Mouse (Mus musculus) mature B cell (primary cell): Measurements from ENCODE around the gene Fry.

Source experiments
- in situ Hi-C: fragments of 300-500 bp; cut with MboI; formaldehyde crosslinking; loops from 2 replicates; pipeline ENCODE4 v1.14.3; 2019

The Fry gene

GRCm38 (mm10) chr5:150223546-150224239, 105.2 kb downstream of the Fry start:
- in situ Hi-C loops, result no loop called here

DNA sequence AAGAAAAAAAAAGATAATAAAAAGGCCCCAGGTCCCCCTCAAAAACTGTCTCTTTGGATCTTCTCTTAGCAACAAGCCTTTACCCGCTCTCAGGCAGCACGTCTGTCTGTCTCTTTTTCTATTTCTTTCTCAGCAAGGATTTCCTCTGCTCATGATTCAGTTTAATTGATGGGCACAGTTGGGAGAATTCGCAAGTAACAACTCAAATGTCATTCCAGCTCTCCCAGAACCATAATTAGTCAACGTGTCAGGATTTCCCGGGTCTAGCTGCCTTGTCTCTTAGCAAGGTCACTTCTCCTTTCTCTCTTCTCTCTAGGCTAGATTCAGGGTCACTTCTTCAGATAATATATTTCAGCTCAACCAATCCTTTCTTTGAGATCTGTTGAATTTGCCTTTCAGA, 110.6 kb downstream of the Fry start:
- in situ Hi-C loops, result no loop called here

DNA sequence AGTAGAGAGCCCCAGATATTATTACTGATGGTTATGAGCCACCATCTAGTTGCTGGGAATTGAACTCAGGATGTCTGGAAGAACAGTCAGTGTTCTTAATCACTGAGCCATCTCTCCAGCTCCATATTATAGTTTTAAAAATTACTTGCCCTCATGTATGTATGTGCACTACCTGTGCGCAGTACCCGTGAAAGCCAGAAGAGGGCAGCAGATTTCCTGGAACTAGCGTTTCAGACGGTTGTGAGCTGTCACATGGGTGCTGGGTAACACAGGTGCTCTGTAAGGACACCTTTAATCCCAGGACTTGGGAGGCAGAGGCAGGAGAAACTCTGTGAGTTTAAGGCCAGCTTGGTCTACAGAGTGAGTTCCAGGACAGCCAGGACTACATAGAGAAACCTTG, 111.3 kb downstream of the Fry start:
- in situ Hi-C loops, result no loop called here

GRCm38 (mm10) chr5:150232159-150233150, 114.0 kb downstream of the Fry start:
- in situ Hi-C loops, result no loop called here

GRCm38 (mm10) chr5:150233154-150233886, 114.9 kb downstream of the Fry start:
- in situ Hi-C loops, result no loop called here

DNA sequence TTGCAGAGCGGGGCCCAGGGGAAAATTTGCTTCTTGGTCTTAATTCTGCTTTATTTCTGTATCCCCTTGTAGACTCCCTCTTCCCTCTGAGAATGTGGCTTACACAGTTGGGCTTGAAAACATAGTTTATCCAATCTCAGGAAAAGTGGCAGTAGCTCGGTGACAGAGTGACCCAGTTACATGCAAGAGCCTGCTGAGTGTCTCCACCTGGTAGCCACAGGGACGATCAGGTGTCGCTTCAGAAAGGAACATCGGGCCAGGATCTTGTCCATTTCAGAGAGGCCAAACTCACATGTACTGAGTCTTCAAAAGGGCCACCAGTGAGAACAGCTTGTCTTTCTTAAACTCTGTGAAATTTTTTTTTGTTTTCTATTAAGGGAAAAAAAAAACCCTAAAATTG, 117.5 kb downstream of the Fry start:
- in situ Hi-C loops, result no loop called here

DNA sequence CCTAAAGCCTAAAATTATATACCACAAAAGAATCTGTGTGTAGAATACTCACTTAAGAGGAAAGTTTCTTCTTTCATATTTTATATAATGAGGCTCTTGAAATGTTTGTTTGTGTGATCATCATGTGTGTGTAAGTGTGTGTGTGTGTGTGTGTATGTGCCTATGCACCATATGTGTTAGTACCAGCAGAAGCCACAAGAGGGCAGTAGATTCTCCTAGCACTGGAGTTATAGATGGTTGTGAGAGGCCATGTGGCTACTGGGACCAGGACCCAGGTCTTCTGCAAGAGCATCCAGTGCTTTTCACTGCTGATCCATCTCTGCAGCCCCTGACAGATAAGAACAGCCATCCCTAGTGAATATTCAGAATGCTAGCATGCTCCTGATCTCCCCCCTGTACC, 118.2 kb downstream of the Fry start:
- in situ Hi-C loops, result no loop called here

- in situ Hi-C loops, result no loop called here
These were observed 123.2 kb downstream of the Fry start for GRCm38 (mm10) chr5:150241638-150242037.

- in situ Hi-C loops, result no loop called here
These were observed 128.3 kb downstream of the Fry start for GRCm38 (mm10) chr5:150246737-150247136.

GRCm38 (mm10) chr5:150257764-150258163, 139.3 kb downstream of the Fry start:
- in situ Hi-C loops, result no loop called here

- in situ Hi-C loops, result no loop called here
These were observed 141.0 kb downstream of the Fry start for GRCm38 (mm10) chr5:150259191-150260053.

GRCm38 (mm10) chr5:150260054-150260386, 141.6 kb downstream of the Fry start:
- in situ Hi-C loops, result no loop called here

DNA sequence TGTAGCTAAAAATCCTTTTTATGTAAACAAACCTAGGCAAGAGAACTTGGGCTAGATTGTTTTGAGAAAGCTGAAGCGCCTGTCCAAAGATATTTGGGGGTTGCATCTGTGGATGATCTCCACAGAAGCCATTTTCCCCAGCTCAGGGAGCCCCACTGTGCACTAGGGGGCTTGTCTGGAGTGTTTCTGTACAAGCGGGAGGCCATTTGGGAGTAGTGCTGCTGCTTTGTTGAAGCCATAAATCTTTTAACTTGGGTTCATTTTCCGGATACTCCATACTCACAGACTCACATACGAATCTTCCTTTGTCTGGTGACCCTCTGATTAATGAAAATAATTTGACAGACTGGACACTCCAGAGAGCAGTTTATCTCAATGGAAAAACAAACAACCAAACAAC, 142.9 kb downstream of the Fry start:
- in situ Hi-C loops, result no loop called here

DNA sequence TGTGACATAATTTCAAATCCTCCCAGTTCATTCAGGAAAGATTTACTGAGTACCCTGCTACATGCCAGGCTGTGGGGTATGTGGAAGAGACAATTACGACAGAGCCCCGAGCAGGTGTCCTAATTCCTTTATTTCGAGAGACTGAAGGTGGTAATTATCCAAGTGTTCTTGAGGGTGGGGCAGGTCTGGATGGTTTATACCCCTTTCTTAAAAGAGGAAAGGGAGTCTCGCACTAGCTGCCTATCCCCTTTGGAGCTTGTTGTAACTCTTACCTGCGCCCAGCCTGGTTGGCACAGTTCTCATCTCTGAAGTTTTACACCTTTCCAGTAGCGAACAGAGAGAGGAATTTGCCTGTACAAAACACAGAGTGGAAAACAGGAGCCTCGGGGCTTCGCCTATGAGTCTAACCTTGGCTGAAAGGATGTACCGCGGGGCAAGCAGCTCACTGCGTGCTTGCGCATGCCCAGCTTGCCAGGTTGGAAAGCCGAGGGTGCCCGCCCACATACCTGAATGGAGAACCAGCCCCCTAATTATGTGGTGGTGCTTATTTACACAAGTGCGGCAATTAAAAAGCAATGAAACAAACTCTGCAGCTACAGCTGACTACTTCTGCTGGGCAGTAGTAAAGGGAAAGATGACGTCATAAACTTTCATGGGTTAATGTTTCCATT, 143.7 kb downstream of the Fry start:
- in situ Hi-C loops, result no loop called here

DNA sequence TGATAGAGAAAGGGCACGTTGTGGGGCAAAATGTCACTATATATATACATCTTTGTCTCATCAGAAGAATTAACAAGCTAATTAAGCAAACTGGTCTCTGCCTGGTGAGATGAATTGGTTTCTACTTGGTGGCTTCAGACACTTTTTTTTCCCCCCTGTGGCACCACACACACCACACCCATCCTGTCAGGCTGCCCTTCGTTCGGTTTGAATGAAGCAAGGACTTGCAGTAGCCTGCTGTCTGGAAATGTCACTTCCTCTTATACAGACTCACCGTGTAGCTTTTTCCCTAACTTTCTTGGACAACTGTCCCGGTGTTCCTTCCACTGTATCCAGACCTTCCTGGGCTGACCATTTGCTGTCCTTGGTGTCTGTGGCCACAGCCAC, 144.3 kb downstream of the Fry start:
- in situ Hi-C loops, result no loop called here

DNA sequence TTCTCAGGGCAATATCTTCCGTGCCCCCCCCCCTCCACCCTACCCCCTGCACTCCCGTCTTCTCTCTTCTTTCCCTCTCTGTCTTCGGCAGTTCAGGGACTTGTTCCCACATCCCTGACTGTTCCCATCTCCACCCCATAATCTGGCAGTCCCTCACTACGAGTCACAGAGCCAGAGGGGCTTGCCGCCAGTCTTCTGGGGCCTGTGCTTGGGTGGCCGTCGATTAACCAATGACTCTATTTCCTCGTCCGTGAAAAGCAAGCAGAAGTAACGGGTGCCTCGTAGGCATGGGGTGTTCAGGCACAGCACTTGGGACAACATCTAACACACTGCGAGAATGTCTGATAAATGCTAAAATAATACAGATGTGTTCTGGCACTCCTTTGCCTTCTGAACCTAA, 144.7 kb downstream of the Fry start:
- in situ Hi-C loops, result no loop called here

DNA sequence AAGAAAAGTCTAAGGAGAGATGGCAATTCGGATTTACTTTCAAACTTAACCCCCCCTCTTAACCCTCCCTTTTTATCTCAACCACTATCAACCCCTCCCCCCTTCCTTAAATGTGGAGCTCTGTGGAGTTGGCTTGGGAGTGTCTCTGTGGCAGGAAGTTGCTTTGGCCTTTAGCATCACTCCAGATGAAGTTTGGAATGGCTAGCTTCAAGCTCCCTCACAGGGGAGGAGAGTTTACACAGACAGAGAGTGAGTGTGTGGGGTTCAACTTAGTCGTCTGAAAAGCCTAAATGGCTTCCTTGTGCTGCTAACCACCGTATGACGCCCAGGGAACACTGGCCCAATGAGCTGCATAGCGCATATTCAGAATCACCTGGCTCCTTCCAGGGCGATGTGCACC, 145.2 kb downstream of the Fry start:
- in situ Hi-C loops, result no loop called here

GRCm38 (mm10) chr5:150265005-150265404, 146.6 kb downstream of the Fry start:
- in situ Hi-C loops, result no loop called here

DNA sequence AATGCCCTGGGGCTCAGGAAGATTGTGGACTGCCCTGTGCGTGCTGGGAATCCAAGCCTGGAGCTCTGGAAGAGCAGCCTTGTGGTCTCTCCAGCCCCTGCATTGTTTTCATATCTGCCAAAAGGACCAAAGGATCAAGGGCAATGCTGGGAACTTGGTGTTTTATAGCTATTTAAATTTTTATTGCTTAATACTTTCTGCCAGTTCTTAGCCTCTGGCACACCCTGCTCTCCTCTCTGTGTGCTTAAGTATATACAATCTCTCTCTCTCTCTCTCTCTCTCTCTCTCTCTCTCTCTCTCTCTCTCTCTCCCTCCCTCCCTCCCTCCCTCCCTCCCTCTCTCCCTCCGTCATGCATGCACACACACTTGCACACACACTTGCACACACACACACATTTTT, 147.5 kb downstream of the Fry start:
- in situ Hi-C loops, result no loop called here

DNA sequence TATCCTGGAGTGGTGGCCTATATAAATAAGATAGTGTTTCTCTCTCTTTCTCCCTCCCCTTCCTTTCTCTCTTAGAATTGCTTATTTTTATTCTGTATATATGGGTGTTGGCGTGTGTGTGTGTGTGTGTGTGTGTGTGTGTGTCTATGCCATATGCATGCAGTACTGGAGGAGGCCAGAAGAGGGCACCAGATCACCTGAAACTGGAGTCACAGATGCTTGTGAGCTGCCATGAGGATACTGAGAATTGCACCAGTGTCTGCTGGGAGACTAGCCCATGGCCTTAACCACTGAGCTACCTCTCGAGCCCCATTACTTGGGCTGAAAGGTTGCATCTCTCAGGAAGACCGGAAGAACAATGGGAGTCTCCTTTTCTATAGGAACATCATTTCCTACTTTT, 149.8 kb downstream of the Fry start:
- in situ Hi-C loops, result no loop called here

DNA sequence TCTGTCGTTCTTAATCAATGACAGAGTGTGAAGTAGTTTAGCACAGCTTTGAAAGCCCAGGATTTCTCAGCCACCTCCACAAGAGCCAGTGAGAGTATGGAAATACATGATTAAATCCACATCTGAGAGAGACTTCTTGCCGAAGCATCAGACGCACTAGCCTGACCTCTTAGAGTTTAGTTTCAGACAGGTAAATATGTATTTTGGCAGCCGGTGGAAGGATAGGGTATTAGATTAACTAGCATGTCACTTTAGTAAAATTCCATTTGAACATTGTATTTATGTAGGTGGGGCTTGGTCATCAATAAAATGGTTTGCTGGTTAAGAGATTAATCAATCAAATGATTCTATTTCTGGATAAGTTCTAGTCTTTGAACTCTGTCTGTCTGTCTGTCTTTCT, 152.0 kb downstream of the Fry start:
- in situ Hi-C loops, result no loop called here
